Mouse (Mus musculus): ENCODE measurements at regions not wholly inside any gene's neighbourhood (a gene's known extent, or its start where the extent isn't known, plus 50 kb on each side); places are given as distances from the start of the nearest gene placed in this dataset.

- no peak for DNase-seq (ENCODE audit: extremely low spot score in 1 of 2, low spot score in 1 of 2)
Observed at GRCm38 (mm10) chrX:13014051-13014450, 57.2 kb upstream of the Usp9x start.

- no peak for DNase-seq (ENCODE audit: extremely low spot score in 1 of 2, low spot score in 1 of 2)
Observed at GRCm38 (mm10) chrX:13013086-13013485, 58.2 kb upstream of the Usp9x start.

GRCm38 (mm10) chrX:12990777-12991176, 80.5 kb upstream of the Usp9x start:
- no peak for DNase-seq (ENCODE audit: extremely low spot score in 1 of 2, low spot score in 1 of 2)

- no peak for DNase-seq (ENCODE audit: extremely low spot score in 1 of 2, low spot score in 1 of 2)
Observed at GRCm38 (mm10) chrX:12977676-12978075, 93.6 kb upstream of the Usp9x start.

GRCm38 (mm10) chrX:12968979-12969746, 102.1 kb upstream of the Usp9x start:
- DNase-seq (ENCODE audit: extremely low spot score in 1 of 2, low spot score in 1 of 2) = no peak

GRCm38 (mm10) chrX:12959467-12960314, 111.6 kb upstream of the Usp9x start:
- DNase-seq (ENCODE audit: extremely low spot score in 1 of 2, low spot score in 1 of 2) = peak in 1 of 2 experiments; percentile 50

DNA sequence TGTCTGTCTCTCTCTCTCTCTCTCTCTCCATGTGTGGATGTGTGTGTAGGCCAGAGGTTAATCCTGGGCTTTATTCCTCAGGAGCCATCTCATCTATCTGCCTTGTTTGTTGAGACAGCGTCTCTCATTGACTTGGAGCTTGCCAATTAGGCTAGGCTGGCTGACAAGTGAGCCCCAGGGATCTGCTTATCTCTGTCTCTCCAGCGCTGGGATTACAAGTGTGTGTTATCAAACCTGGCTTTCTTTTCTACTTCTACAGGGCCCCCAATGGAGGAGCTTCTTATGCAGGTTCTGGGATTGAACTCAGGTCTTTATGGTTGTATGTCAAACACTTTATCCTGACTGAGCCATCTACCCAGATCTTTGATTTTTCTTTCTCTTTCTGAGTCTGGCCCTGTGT, 112.4 kb upstream of the Usp9x start:
- no peak for DNase-seq (ENCODE audit: extremely low spot score in 1 of 2, low spot score in 1 of 2)

DNA sequence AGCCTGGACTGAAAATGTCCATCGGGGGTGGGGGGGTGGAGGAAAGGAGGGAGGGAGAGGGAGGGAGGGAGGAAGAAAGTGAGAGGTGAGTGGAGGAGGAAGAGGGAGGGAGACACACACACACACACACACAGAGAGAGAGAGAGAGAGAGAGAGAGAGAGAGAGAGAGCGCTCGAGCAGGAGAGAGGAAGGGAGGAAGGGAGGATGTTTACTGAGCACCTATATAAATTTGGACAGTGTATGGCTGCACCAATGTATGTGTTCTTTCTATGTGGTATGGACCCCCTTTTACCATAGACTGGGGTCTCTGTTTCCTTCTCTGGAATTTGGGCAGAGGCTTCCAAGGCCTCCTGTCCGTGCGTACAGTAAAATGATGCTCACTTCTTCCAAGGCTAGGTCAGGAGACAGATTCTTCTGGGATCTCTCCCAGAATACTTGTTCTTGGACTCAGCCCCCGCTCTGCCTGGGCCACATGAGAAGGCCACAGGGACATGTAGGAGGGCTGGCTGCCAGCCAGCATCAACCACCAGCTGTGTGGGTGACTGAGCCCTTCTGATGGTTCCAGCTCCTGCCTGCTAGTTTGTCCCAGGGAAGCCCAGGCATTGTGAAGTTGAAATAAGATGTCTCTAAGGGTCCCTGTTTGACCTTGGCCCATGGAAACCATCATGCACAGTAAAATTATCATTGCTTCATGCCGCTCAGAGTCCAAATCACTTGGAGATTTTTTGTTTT, 120.2 kb upstream of the Usp9x start:
- DNase-seq (ENCODE audit: extremely low spot score in 1 of 2, low spot score in 1 of 2) = peak; percentile 31 to 54

GRCm38 (mm10) chrX:12942451-12942850, 128.8 kb upstream of the Usp9x start:
- no peak for DNase-seq (ENCODE audit: extremely low spot score in 1 of 2, low spot score in 1 of 2)

DNA sequence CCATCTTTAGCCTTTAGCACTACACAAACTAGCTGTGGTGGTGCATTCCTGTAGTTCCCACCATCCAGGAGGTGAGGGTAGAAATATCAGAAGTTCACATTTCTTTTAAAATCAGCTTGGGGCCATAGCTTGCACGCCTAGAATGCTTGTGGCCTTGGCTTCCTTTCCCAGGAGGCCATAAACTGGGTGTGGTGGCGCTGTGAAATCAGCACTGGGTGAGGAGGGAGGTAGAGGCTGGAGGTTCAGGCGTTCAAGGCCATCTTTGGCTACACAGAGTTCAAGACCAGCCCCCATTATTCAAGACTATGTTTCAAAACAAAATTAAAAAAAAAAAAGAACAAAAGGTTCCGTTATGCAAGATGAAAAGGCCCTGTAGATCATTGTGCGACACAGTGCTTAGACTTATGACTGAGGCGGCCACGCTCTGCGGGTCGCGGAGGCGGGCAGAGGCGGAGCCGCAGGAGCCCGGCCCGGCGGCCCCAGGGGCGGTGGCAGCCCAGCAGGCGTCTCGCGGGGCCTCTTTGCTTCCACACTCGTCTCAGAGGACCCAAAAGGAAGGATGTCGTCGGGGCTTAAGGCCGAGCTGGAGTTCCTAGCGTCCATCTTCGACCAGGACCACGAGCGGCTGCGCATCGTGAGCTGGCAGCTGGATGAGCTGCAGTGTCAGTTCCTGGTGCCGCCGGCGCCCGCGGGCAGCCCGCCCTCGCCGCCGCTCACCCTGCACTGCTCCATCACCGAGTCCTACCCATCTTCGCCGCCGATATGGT, 134.7 kb upstream of the Usp9x start:
- peak in 1 of 2 experiments; percentile 20 for DNase-seq (ENCODE audit: extremely low spot score in 1 of 2, low spot score in 1 of 2)

GRCm38 (mm10) chrX:12933294-12933807, 137.9 kb upstream of the Usp9x start:
- no peak for DNase-seq (ENCODE audit: extremely low spot score in 1 of 2, low spot score in 1 of 2)

DNA sequence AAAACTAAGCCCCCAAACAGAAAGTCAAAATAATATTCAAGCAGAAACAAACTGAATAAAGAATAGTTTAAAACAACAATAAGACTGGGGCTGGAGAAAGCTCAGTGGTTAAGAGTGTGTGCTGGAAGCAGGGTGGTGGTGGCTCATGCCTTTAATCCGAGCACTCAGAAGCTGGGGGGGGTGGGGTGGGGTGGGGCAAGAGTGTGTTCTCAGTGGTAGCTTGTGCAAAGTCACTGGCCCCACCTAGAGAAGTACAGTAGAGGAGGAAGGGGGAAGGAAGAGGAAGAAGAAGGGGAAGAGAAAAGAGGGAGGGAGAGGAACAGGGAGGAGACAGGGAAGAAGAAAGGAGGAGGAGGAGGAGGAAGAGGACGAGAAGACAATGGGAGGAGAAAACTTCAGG, 141.1 kb upstream of the Usp9x start:
- DNase-seq (ENCODE audit: extremely low spot score in 1 of 2, low spot score in 1 of 2) = no peak

- no peak for DNase-seq (ENCODE audit: extremely low spot score in 1 of 2, low spot score in 1 of 2)
Observed at GRCm38 (mm10) chrX:12927797-12928589, 143.3 kb upstream of the Usp9x start.

GRCm38 (mm10) chrX:12924705-12925644, 146.3 kb upstream of the Usp9x start:
- DNase-seq (ENCODE audit: extremely low spot score in 1 of 2, low spot score in 1 of 2) = no peak

GRCm38 (mm10) chrX:12919576-12919975, 151.7 kb upstream of the Usp9x start:
- DNase-seq (ENCODE audit: extremely low spot score in 1 of 2, low spot score in 1 of 2) = no peak

DNA sequence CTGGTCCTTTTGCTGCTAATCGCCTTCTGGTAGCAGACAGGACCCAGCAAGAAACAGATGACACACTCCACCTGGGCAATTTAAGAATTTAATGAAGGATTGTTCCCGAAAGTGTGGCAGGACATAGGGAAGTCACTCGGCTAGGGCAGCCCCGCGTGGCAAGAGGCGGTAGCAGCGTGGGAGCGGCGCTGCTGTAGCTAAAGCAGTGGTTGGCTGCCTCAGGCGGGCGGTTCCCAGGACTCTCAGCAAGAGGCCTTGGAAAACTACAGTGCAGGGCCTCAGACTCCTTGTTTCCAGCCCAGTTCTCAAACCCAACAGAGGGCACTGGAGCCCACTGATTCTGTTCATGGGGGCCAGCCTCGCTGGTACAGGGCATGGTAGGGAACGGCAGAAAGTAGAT, 154.2 kb upstream of the Usp9x start:
- DNase-seq (ENCODE audit: extremely low spot score in 1 of 2, low spot score in 1 of 2) = no peak

- DNase-seq (ENCODE audit: extremely low spot score in 1 of 2, low spot score in 1 of 2) = no peak
Observed at GRCm38 (mm10) chrX:12916684-12917083, 154.6 kb upstream of the Usp9x start.

- DNase-seq (ENCODE audit: extremely low spot score in 1 of 2, low spot score in 1 of 2) = no peak
Observed at GRCm38 (mm10) chrX:12900256-12900655, 138.4 kb upstream of the Med14 start.

All from frontal cortex, adult 2 months (tissue).